Mouse (Mus musculus): ENCODE data around the gene Krt75. TPM values are rescaled to one million over a fixed set of nuclear protein-coding genes. Genes with fewer than 3 reads are reported as not detected.

The Krt75 gene
- not detected for total RNA-seq (2023)

DNA sequence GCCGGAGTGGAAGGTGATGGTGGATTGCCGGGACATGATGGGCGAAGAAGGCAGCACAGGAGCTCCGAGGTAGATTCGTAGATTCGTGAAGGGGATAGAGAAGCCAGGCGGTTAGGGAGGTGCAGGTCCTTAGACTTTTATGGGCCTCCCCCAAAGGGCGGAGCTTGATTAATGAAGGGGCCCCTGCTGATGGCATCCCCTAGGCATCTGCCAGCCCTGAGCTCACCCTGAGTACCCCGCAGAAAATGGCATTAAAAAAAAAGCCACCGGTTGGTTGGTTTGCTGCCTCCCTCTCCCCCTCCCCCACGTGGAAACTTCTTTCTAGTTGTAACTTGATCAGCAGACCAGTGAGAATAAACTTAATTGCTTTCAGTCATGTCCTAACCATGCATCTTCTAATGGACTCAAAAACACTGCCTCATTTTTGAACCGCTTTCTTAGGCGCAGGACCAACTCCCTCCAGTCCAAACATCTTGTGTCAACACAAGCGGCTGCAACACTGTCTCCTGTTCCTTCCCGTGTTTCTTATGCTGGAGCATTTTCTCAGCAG lies at the start of gene Krt75:
Krt75 (minus strand) TSS at position 109 of the 550 bp plus-strand sequence.

GRCm38 (mm10) chr15:101562850-101563249 lies 10.9 kb downstream of the Krt75 start, which contains the start of gene Krt90:
Gene Krt90, minus strand, starts transcription at chr15:101562950.

DNA sequence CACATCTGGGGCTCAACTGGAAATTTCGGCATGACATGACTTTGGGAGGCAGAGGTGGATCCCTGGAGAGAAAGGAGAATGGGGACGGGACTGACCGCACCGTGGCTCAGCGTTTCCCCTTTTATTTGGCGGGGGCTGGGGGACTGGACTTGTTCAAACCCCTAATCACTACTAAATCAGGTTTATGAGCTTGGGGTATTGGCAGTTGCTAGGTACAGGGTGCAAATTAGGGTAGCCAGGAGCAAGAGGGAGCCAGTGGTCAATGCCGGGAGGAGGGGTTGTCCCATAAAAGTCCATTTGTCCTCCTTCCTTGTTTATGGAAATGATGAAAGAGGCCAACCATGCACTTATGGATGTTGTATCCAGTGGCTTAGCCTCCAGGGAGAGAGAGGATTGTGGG lies 23.1 kb downstream of the Krt75 start, which contains the start of gene Krt82:
Krt82 (minus strand) TSS at position 101 of the 400 bp plus-strand sequence.

GRCm38 (mm10) chr15:101532720-101533119 lies 41.0 kb downstream of the Krt75 start, which contains the start of gene Krt84:
Gene Krt84, minus strand, starts transcription at chr15:101532820.

DNA sequence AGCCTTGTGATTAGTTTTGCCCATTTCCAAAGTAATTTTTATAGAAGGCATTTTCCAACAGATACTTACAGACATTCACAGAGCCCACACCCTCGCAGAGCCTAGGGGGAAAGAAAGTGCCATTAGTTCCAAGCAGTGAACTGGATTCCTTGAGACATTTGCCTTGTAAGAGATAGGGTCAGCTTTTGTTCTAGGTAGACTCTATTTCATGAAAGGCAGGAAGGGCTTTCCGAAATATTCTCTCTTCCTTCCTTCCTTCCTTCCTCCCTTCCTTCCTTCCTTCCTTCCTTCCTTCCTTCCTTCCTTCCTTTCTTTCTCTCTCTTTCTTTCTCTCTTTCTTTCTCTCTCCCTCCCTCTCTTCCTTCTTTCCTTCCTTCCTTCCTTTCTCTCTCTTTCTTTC lies 56.5 kb downstream of the Krt75 start, which contains the start of gene Gm49425:
Gm49425 (minus strand) TSS at position 101 of the 400 bp plus-strand sequence.

Other genes starting within 250 kb of the Krt75 start
- gene Krt80, start 203.7 kb downstream of the Krt75 start, total RNA-seq (2023), result 1.6 TPM
- not detected for gene Krt7, start 162.9 kb downstream of the Krt75 start, total RNA-seq (2023)
- gene Krt87, start 135.1 kb downstream of the Krt75 start, total RNA-seq (2023), result not detected
- gene Krt88, start 126.2 kb downstream of the Krt75 start, total RNA-seq (2023), result not detected
- not detected for gene Krt81, start 110.2 kb downstream of the Krt75 start, total RNA-seq (2023)
- gene Krt86, start 100.4 kb downstream of the Krt75 start, total RNA-seq (2023), result not detected
- gene Krt83, start 82.4 kb downstream of the Krt75 start, total RNA-seq (2023), result not detected
- gene Gm49425, start 56.6 kb downstream of the Krt75 start, total RNA-seq (2023), result not detected
- gene Krt84, start 41.1 kb downstream of the Krt75 start, total RNA-seq (2023), result not detected
- not detected for gene Krt82, start 23.2 kb downstream of the Krt75 start, total RNA-seq (2023)
- not detected for gene Krt90, start 11.0 kb downstream of the Krt75 start, total RNA-seq (2023)
- gene Gm5414, start 54.3 kb upstream of the Krt75 start, total RNA-seq (2023), result not detected
- gene Gm5478, start 73.5 kb upstream of the Krt75 start, total RNA-seq (2023), result not detected
- gene Krt6b, start 106.4 kb upstream of the Krt75 start, total RNA-seq (2023), result not detected
- gene Krt6a, start 120.4 kb upstream of the Krt75 start, total RNA-seq (2023), result not detected
- not detected for gene Krt5, start 139.0 kb upstream of the Krt75 start, total RNA-seq (2023)
- gene Krt71, start 169.2 kb upstream of the Krt75 start, total RNA-seq (2023), result not detected
- not detected for gene Krt72, start 212.6 kb upstream of the Krt75 start, total RNA-seq (2023)
- not detected for gene Krt73, start 228.4 kb upstream of the Krt75 start, total RNA-seq (2023)
- gene Krt2, start 244.3 kb upstream of the Krt75 start, total RNA-seq (2023), result not detected

Data from CD4-positive naive resting alpha-beta T cell, adult 76 days (primary cell).